Mouse (Mus musculus): Measurements from ENCODE around the gene Tbc1d10c. TPM values are rescaled to one million over a fixed set of nuclear protein-coding genes. Genes with fewer than 3 reads are reported as not detected.

Gene Tbc1d10c
- polyA plus RNA-seq, 1 experiment: 2.4 TPM

- peaks cover 7% of the 10 kb centered on the region for H3K4me1 ChIP-seq (ENCODE audit: control insufficient read depth, insufficient read depth, low read length)
- H3K4me3 ChIP-seq (ENCODE audit: insufficient read depth, low read length): peak overlapping the region; percentile 83
- no peak for TF ChIP-seq POLR2A (IDR thresholded peaks at IDR 0.05; ENCODE audit: extremely low read depth, insufficient read depth, low read length)
- TF ChIP-seq CTCF (IDR thresholded peaks at IDR 0.05; ENCODE audit: extremely low read depth, insufficient read depth, low read length): no peak
- no peak overlapping the region for H3K27ac ChIP-seq (ENCODE audit: insufficient read depth, low read length)
These were observed 41.8 kb downstream of the Tbc1d10c start for GRCm38 (mm10) chr19:4149283-4149682.

GRCm38 (mm10) chr19:4148819-4149218 is 42.3 kb downstream of the Tbc1d10c start:
- Histone ChIP-seq H3K27ac (ENCODE audit: insufficient read depth, low read length) (peak overlapping the region; percentile 69), H3K4me1 (ENCODE audit: control insufficient read depth, insufficient read depth, low read length) (peaks cover 7% of the 10 kb centered on the region), H3K4me3 (ENCODE audit: insufficient read depth, low read length) (peak overlapping the region; percentile 83)
- TF ChIP-seq CTCF (IDR thresholded peaks at IDR 0.05; ENCODE audit: extremely low read depth, insufficient read depth, low read length) (no peak), POLR2A (IDR thresholded peaks at IDR 0.05; ENCODE audit: extremely low read depth, insufficient read depth, low read length) (no peak)

GRCm38 (mm10) chr19:4148491-4148806 is 42.6 kb downstream of the Tbc1d10c start, which contains the start of gene Coro1b:
Coro1b (plus strand) TSS chr19:4148619.
- Histone ChIP-seq H3K27ac (ENCODE audit: insufficient read depth, low read length) (peak within 1 kb of the TSS; percentile 69), H3K4me1 (ENCODE audit: control insufficient read depth, insufficient read depth, low read length) (peaks cover 7% of the 10 kb centered on the region), H3K4me3 (ENCODE audit: insufficient read depth, low read length) (peak within 1 kb of the TSS; percentile 83)
- no peak for TF ChIP-seq CTCF (IDR thresholded peaks at IDR 0.05; ENCODE audit: extremely low read depth, insufficient read depth, low read length)
- peak; percentile 64; the same call in 1 of the 2 replicates for TF ChIP-seq POLR2A (IDR thresholded peaks at IDR 0.05; ENCODE audit: extremely low read depth, insufficient read depth, low read length)

GRCm38 (mm10) chr19:4147782-4148490 is 43.1 kb downstream of the Tbc1d10c start:
- Histone ChIP-seq H3K4me1 (ENCODE audit: control insufficient read depth, insufficient read depth, low read length) (peaks cover 7% of the 10 kb centered on the region), H3K27ac (ENCODE audit: insufficient read depth, low read length) (0 out of 2 replicates have a peak overlapping the region, but pooled peaks have one; percentile 44), H3K4me3 (ENCODE audit: insufficient read depth, low read length) (peak overlapping the region; percentile 83)
- no peak for TF ChIP-seq POLR2A (IDR thresholded peaks at IDR 0.05; ENCODE audit: extremely low read depth, insufficient read depth, low read length)
- no peak for TF ChIP-seq CTCF (IDR thresholded peaks at IDR 0.05; ENCODE audit: extremely low read depth, insufficient read depth, low read length)

- H3K4me3 ChIP-seq (ENCODE audit: insufficient read depth, low read length): no peak overlapping the region
- TF ChIP-seq POLR2A (IDR thresholded peaks at IDR 0.05; ENCODE audit: extremely low read depth, insufficient read depth, low read length) (no peak), CTCF (IDR thresholded peaks at IDR 0.05; ENCODE audit: extremely low read depth, insufficient read depth, low read length) (no peak)
- peaks cover 7% of the 10 kb centered on the region for H3K4me1 ChIP-seq (ENCODE audit: control insufficient read depth, insufficient read depth, low read length)
- peak overlapping the region; percentile 10; the same call in 1 of the 2 replicates for H3K27ac ChIP-seq (ENCODE audit: insufficient read depth, low read length)
These were observed 44.1 kb downstream of the Tbc1d10c start for GRCm38 (mm10) chr19:4147022-4147405.

- TF ChIP-seq POLR2A (IDR thresholded peaks at IDR 0.05; ENCODE audit: extremely low read depth, insufficient read depth, low read length) (no peak), CTCF (IDR thresholded peaks at IDR 0.05; ENCODE audit: extremely low read depth, insufficient read depth, low read length) (no peak)
- no peak overlapping the region for H3K27ac ChIP-seq (ENCODE audit: insufficient read depth, low read length)
- peaks cover 7% of the 10 kb centered on the region for H3K4me1 ChIP-seq (ENCODE audit: control insufficient read depth, insufficient read depth, low read length)
- no peak overlapping the region for H3K4me3 ChIP-seq (ENCODE audit: insufficient read depth, low read length)
These were observed 44.6 kb downstream of the Tbc1d10c start for GRCm38 (mm10) chr19:4146366-4147021.

- Histone ChIP-seq H3K27ac (ENCODE audit: insufficient read depth, low read length) (no peak overlapping the region), H3K4me1 (ENCODE audit: control insufficient read depth, insufficient read depth, low read length) (peaks cover 7% of the 10 kb centered on the region), H3K4me3 (ENCODE audit: insufficient read depth, low read length) (no peak overlapping the region)
- TF ChIP-seq POLR2A (IDR thresholded peaks at IDR 0.05; ENCODE audit: extremely low read depth, insufficient read depth, low read length) (no peak), CTCF (IDR thresholded peaks at IDR 0.05; ENCODE audit: extremely low read depth, insufficient read depth, low read length) (no peak)
These were observed 45.1 kb downstream of the Tbc1d10c start for GRCm38 (mm10) chr19:4145936-4146335.

GRCm38 (mm10) chr19:4144550-4145498 is 46.3 kb downstream of the Tbc1d10c start:
- TF ChIP-seq POLR2A (IDR thresholded peaks at IDR 0.05; ENCODE audit: extremely low read depth, insufficient read depth, low read length) (no peak), CTCF (IDR thresholded peaks at IDR 0.05; ENCODE audit: extremely low read depth, insufficient read depth, low read length) (no peak)
- Histone ChIP-seq H3K4me1 (ENCODE audit: control insufficient read depth, insufficient read depth, low read length) (peaks cover 7% of the 10 kb centered on the region), H3K4me3 (ENCODE audit: insufficient read depth, low read length) (no peak overlapping the region), H3K27ac (ENCODE audit: insufficient read depth, low read length) (no peak overlapping the region)

- H3K4me1 ChIP-seq (ENCODE audit: control insufficient read depth, insufficient read depth, low read length): peaks cover 7% of the 10 kb centered on the region
- no peak within 1 kb of the TSS for H3K27ac ChIP-seq (ENCODE audit: insufficient read depth, low read length)
- TF ChIP-seq CTCF (IDR thresholded peaks at IDR 0.05; ENCODE audit: extremely low read depth, insufficient read depth, low read length) (no peak), POLR2A (IDR thresholded peaks at IDR 0.05; ENCODE audit: extremely low read depth, insufficient read depth, low read length) (no peak)
- H3K4me3 ChIP-seq (ENCODE audit: insufficient read depth, low read length): no peak within 1 kb of the TSS
These were observed 47.3 kb downstream of the Tbc1d10c start, which contains the start of gene Cabp4 for GRCm38 (mm10) chr19:4143759-4144268. Cabp4 (minus strand) TSS chr19:4144033.

Measured in cortical plate, adult 2 months (tissue).